Mouse (Mus musculus) lung, adult 18-20 months (tissue): ENCODE data around the gene Kif16b.

Source experiments
- DNase-seq, 2 experiments: peaks; one replicate each; pipeline ENCODE4 v3.0.0; 2022; ENCODE audit warnings: mixed read lengths in 2 of 2

Kif16b gene

DNA sequence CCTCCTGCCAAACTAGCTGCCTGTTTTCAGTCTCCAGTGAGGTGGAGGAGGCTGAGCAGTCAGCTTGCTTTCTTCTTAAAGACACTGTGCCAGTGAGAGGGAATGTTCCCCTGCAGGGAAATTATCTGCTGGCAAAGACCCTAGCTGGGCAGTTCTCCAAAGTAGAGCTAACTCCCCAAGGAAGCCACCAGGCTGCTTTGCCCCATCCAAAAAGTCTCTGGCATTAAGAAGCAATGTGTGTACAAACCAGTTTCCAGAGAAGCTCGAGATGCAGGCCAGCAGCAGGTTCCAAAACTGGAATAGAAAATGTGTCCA is 169.6 kb downstream of the Kif16b start:
- DNase-seq = peak; percentile 12 to 17

- no peak for DNase-seq
Measured at GRCm38 (mm10) chr2:142731016-142731777, 170.1 kb downstream of the Kif16b start.

- no peak for DNase-seq
Measured at GRCm38 (mm10) chr2:142724215-142725001, 176.9 kb downstream of the Kif16b start.

DNA sequence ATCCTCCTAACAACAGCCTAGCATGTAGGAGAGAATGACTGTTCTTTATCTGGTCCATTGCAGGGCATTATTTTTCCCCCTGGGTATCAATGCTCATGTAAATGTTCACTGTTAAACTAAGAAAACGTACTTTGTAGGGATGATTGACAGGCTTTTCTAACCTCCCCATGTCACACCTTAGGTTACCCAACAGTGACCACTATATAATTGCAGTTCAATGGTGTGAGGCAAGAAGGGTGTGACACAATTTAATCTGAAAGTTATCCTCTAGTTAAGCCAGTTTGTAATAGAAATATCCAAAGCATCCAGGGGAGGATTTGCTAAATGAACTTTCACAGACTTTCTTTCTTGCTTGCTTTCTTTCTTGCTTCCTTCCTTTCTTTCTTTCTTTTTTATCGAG is 181.2 kb downstream of the Kif16b start:
- DNase-seq = no peak

DNA sequence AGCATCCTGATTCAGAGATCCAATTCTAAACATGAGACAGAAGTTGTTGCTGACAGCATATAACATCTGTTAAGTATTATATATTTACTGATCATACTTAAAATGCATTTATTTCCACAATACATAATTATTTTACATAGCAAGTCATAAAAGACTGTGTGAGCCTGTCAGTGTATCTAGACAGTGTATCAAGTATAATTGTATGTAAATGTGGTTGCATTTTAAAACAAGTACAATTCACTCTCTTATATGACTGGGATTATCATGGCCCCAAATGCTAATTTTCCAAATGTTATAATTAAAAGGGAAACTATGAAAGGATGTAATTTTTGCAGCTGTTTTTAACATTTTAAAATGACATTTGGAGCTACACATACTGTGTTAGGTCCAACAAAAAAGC is 182.3 kb downstream of the Kif16b start:
- no peak for DNase-seq

- no peak for DNase-seq
Measured at GRCm38 (mm10) chr2:142717591-142717990, 183.7 kb downstream of the Kif16b start.

- no peak for DNase-seq
Measured at GRCm38 (mm10) chr2:142715912-142716260, 185.4 kb downstream of the Kif16b start.

DNA sequence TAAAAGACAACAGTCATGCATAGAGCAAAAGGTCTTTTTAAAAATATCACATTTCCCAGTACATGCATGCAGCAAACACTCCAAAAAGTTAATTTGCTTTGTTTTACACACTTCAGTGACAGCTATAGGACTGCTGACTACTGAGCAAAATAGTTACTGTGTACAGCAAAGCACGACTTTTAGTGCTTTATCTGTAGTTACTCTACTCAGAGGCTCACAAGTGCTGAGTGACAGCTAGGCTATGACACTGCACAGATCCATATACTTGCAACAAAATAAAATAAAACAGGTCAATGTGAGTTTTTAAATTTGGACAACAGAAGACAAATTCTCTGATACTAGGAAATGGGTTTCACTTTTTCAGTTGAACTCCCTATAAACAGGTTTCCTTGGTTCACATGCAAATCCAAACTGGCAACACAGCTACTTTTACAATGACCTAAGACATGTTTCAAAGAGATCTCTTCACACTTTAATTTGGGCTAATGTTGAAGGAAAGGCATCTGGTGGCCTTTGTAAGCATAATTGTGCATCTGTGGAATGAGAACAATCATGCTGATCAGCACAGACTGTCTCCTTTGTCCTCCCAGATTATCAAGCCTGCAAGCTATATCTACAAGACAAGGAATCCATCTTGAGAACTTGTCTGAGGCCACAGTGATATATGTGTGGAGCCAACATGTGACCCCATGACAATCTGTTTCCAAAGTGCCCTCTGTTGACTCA is 186.0 kb downstream of the Kif16b start:
- DNase-seq = no peak

GRCm38 (mm10) chr2:142712727-142713126 is 188.6 kb downstream of the Kif16b start:
- DNase-seq = no peak

DNA sequence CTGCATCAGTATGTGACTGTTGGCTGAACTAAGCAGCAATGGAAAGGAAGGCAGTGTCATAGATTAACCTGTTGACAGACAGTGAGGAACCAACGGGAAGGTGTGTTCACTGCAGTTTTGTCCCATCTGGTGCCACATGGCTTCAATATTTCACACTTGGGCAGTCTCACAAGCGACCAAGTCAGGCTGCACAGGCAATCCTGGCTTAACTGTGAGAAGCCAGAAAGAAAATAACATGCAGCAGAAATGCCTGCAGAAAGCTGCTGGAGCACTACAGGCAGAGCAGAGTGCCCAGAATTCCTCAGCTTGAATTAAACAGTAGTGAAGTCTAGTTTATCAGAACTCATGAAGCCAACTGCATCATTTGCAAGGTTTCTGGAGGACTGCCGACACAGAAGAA is 192.0 kb downstream of the Kif16b start:
- no peak for DNase-seq

DNA sequence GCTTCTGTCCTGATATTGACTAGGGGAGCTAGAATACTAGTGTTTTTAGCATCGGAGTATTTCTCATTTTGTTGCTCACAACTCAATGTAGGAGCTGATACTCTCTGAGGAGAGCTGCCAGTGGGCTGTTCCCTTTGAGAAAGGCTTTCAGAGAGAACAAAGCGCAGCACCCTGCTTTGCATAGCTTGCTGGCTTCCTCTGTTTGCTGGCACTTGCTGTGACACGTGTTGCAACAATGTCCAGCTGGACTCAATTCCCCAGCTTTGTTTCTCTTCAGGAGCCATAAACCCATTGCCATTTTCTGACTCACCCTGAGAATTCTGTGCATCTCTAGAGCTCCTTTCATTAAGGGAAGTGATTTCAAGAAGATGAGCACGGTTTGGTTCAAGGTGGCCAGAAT is 200.6 kb downstream of the Kif16b start:
- peak; percentile 23 to 48 for DNase-seq

- peak in 1 of 2 experiments; percentile 15 for DNase-seq
Measured at GRCm38 (mm10) chr2:142698650-142699049, 202.7 kb downstream of the Kif16b start.

DNA sequence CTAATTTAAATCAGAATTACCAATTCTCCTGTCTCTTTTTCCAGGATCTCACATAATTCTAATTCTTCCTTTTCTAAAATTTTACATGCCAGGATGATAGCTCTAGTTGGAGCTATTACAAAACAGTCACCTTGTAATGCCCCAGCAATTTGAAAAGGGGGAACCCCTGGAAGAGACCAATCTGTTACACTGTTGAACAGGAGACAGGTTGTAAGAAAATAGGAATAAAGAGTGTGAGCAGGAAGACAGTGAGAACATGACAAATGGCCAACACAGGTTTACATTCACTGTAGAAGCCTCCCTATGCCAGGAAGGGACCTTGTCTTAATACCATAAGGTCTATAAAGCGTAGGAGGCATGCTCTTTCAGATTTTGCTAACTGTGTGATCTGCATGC is 206.4 kb downstream of the Kif16b start:
- DNase-seq = no peak

GRCm38 (mm10) chr2:142694019-142694935 is 207.1 kb downstream of the Kif16b start:
- DNase-seq = no peak

DNA sequence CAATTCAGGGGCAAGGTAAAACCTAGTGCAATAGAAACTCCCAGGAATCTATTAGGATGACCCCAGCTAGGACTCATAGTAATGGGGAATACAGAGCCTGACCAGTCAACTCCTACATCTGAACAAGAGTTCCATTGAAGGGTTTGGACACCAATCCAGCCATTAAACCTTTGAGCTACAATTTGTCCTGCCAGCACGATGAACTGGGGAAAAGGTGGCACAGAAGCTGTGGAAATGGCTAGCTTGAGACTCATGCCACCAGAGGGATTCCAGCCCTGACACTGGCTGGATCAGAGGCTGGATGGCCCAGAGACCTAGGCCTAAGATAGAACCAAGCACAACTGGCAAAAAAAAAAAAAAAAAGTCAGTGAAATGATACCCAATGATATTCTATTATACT is 207.9 kb downstream of the Kif16b start:
- no peak for DNase-seq

- DNase-seq = no peak
Measured at GRCm38 (mm10) chr2:142689496-142689895, 211.8 kb downstream of the Kif16b start.

DNA sequence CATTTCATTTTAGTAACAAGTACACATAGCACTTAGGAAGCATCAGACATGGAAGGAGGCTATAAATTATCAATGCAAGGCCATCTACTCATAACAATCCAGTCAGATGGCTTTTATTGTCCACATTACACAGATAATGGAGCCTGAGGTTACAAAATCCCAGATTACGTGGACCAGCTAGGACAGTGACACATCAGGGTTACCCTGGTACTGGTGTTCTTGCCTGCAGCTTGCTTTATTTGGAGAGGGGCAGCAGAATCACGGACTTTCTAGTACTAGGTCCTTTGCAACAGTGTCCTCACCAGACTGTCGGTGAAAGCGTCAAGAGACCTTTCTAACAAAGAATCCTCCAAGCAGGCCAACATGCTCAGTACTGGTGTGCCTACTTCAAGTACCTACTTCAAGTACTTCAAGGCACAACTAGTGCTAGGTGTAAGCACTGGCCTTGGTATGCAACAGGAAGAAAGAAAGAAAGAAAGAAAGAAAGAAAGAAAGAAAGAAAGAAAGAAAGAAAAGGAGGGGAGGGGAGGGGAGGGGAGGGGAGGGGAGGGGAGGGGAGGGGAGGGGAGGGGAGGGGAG is 213.3 kb downstream of the Kif16b start:
- DNase-seq = peak in 1 of 2 experiments; percentile 18

DNA sequence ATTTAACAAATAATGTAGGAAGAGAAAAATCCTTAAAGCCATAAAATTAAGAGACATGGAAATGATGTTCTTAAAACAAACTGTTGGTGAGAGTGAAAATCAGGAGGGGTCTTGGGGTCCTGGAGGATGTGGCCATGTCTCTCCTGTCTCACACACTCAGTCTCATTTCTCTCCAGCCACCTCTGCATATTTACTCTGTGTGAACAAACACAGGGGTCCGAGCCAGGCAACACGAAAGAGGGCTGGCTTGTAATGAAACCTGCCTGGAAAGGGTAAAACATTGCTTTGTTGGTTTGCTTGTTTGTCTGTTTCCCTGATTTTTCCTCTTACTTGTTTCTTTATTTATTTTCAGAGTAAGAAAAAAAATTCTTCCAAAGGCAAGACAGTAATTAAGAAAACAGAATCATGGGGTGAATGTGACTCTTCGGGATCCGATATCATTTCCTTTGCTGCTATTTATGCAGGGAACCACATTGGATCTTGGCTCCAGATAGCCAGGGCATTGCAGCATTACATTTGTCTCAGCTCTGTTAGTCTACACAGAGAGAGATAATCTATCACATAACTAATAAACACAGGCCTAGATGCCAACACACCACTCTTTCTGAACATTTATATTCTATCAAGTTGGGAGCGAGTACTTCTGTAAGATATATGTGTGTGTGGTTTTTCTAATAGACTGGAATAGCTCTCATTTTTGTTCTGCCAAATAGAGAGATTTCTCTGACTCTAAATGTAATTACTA is 218.2 kb downstream of the Kif16b start:
- DNase-seq = no peak

GRCm38 (mm10) chr2:142668426-142668825 is 232.9 kb downstream of the Kif16b start:
- DNase-seq = no peak

GRCm38 (mm10) chr2:142651591-142651990 is 249.7 kb downstream of the Kif16b start:
- peak in 1 of 2 experiments; percentile 5 for DNase-seq

DNA sequence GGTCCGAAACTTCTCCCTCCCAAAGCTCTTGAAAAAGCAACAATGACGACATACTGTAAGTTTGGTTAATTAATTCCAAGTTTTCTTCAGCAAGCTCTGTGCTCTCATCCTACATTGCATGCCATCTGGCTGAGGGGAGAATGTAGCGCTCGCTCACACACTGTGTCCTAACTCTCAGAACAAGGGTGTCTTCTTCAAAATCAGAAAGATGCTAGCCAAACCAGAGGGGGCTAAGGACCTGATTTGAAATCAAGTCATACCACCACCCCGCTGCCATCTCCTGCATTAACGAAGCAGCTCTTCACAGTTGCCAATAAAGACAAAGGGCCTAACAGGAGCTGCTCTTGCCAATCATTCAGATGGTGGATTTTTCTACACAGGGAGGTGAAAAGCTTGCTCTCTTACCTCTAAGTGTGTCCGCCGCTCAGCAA is 253.3 kb downstream of the Kif16b start:
- DNase-seq = no peak
